Mouse (Mus musculus) stomach, postnatal 0 days (tissue): ENCODE results near the gene Col4a1. TPM values are rescaled to one million over a fixed set of nuclear protein-coding genes. Genes with fewer than 3 reads are reported as not detected.

Source experiments
- ATAC-seq: fragments of 200-750 bp; cut with Nextera tagmentation; 2 replicates; pipeline ENCODE4 v1.8.0; 2017; ENCODE audit not compliant: low FRiP score, low TSS enrichment
- DNase-seq: peaks from one replicate; pipeline ENCODE4 v3.0.0-alpha.2; 2016; ENCODE audit warnings: low spot score
- H3K27ac ChIP-seq: fragments of 300-500 bp; sonication (generic); replicated peaks from 2 replicates; pipeline ENCODE4 v1.5.1; 2014; ENCODE audit warnings: mild to moderate bottlenecking, control low read depth
- H3K27me3 ChIP-seq: fragments of 300-500 bp; sonication (generic); 2 replicates; pipeline ENCODE4 v1.6.1; 2014; ENCODE audit warnings: low read length; ENCODE audit not compliant: control insufficient read depth, insufficient read depth
- H3K36me3 ChIP-seq: fragments of 300-500 bp; sonication (generic); 2 replicates; pipeline ENCODE4 v1.6.1; 2014; ENCODE audit warnings: low read length, mixed read lengths; ENCODE audit not compliant: control insufficient read depth, insufficient read depth
- H3K4me1 ChIP-seq: fragments of 300-500 bp; sonication (generic); replicated peaks from 2 replicates; pipeline ENCODE4 v1.6.1; 2014; ENCODE audit warnings: antibody characterized with exemption; ENCODE audit not compliant: control insufficient read depth, insufficient read depth
- H3K4me2 ChIP-seq: fragments of 300-500 bp; sonication (generic); replicated peaks from 2 replicates; pipeline ENCODE4 v1.6.1; 2014; ENCODE audit warnings: low read depth, mild to moderate bottlenecking, control low read depth, moderate library complexity
- H3K4me3 ChIP-seq: fragments of 300-500 bp; sonication (generic); 2 replicates; pipeline ENCODE4 v1.5.1; 2014; ENCODE audit warnings: low read depth, low read length, control low read depth
- H3K9ac ChIP-seq: fragments of 300-500 bp; sonication (generic); 2 replicates; pipeline ENCODE4 v1.6.1; 2014; ENCODE audit warnings: mild to moderate bottlenecking, low read length, control low read depth, mixed read lengths
- H3K9me3 ChIP-seq: fragments of 300-500 bp; sonication (generic); 2 replicates; pipeline ENCODE4 v1.6.1; 2016; ENCODE audit warnings: low read length; ENCODE audit not compliant: control insufficient read depth
- CTCF ChIP-seq: IDR thresholded peaks from 2 replicates; pipeline ENCODE4 v1.5.1; 2016; ENCODE audit warnings: antibody characterized with exemption, low read depth, mild to moderate bottlenecking, moderate library complexity
- EP300 ChIP-seq: optimal IDR thresholded peaks from 2 replicates; pipeline ENCODE3; 2016; ENCODE audit warnings: antibody characterized with exemption
- WGBS: fragments of 180-500 bp; shearing (Covaris S2); extraction: QIAGEN DNeasy Blood & Tissue Kit; methylation state at CpG from one replicate; pipeline ENCODE4 v1.1.7; 2014; 5-methylcytosine and 5-hydroxymethylcytosine counted together
- polyA plus RNA-seq: library from polyadenylated mRNA; unstranded; fragments of >200 nt; fragmentation: Nextera tagmentation; extraction: Ambion mirVana; gene quantifications from 2 replicates; pipeline ENCODE4 v1.2.1, GENCODE M21; 2015

The Col4a1 gene
- polyA plus RNA-seq, 1 experiment from 2014 or later: 99.0 TPM

GRCm38 (mm10) chr8:11327298-11327697 is 14.7 kb upstream of the Col4a1 start:
- WGBS: 30% methylated on average over 4 of the region's 4 CpGs

GRCm38 (mm10) chr8:11324801-11325395 is 12.3 kb upstream of the Col4a1 start:
- Histone ChIP-seq H3K4me1 (0 out of 2 replicates have a peak, but pooled peaks cover 3% of the 10 kb centered on the region), H3K9me3 (no peaks in the 10 kb centered on the region), H3K4me2 (no peak overlapping the region), H3K9ac (no peak overlapping the region), H3K4me3 (no peak overlapping the region), H3K27me3 (no peaks in the 10 kb centered on the region), H3K36me3 (no peaks in the 10 kb centered on the region), H3K27ac (0 out of 2 replicates have a peak overlapping the region, but pooled peaks have one; percentile 5)
- no peak for ATAC-seq
- 51% methylated on average over 6 of the region's 6 CpGs for WGBS
- TF ChIP-seq CTCF: no peak
- DNase-seq: no peak

More at GRCm38 (mm10) chr8:11327298-11327697, 14.7 kb upstream of the Col4a1 start:
- H3K27me3 ChIP-seq: no peaks in the 10 kb centered on the region
- TF ChIP-seq CTCF (no peak), EP300 (peak; percentile 22)
- ATAC-seq (peak; percentile 82), DNase-seq (peak; percentile 29)
- peak overlapping the region; percentile 66; the same call in 1 of the 2 replicates for H3K27ac ChIP-seq
- peaks cover 3% of the 10 kb centered on the region; the same call in 1 of the 2 replicates for H3K4me1 ChIP-seq
- H3K36me3 ChIP-seq: no peaks in the 10 kb centered on the region
- no peak overlapping the region for H3K4me3 ChIP-seq
- no peaks in the 10 kb centered on the region for H3K9me3 ChIP-seq
- no peak overlapping the region for H3K4me2 ChIP-seq
- no peak overlapping the region for H3K9ac ChIP-seq

- ATAC-seq: no peak
- no peaks in the 10 kb centered on the region for H3K36me3 ChIP-seq
- 54% methylated on average over 1 of the region's 1 CpGs for WGBS
- H3K4me2 ChIP-seq: no peak overlapping the region
- no peak overlapping the region for H3K4me3 ChIP-seq
- no peaks in the 10 kb centered on the region for H3K27me3 ChIP-seq
- DNase-seq: no peak
- H3K27ac ChIP-seq: no peak overlapping the region
- H3K9ac ChIP-seq: no peak overlapping the region
- TF ChIP-seq CTCF: no peak
- H3K9me3 ChIP-seq: no peaks in the 10 kb centered on the region
- H3K4me1 ChIP-seq: 0 out of 2 replicates have a peak, but pooled peaks cover 3% of the 10 kb centered on the region
These were observed 11.1 kb upstream of the Col4a1 start for GRCm38 (mm10) chr8:11323681-11324080.

- TF ChIP-seq CTCF: no peak
- TF ChIP-seq EP300: no peak
- Histone ChIP-seq H3K9ac (no peak overlapping the region), H3K4me3 (no peak overlapping the region), H3K27me3 (no peaks in the 10 kb centered on the region), H3K4me1 (0 out of 2 replicates have a peak, but pooled peaks cover 3% of the 10 kb centered on the region), H3K9me3 (no peaks in the 10 kb centered on the region), H3K27ac (no peak overlapping the region), H3K4me2 (no peak overlapping the region), H3K36me3 (no peaks in the 10 kb centered on the region)
- WGBS: 78% methylated on average over 5 of the region's 5 CpGs
- no peak for ATAC-seq
- no peak for DNase-seq
These were observed 10.3 kb upstream of the Col4a1 start for GRCm38 (mm10) chr8:11322724-11323585.

- no peaks in the 10 kb centered on the region for H3K9me3 ChIP-seq
- no peak overlapping the region for H3K4me2 ChIP-seq
- no peak overlapping the region for H3K9ac ChIP-seq
- no peak overlapping the region for H3K27ac ChIP-seq
- no peak for ATAC-seq
- no peaks in the 10 kb centered on the region for H3K36me3 ChIP-seq
- H3K4me3 ChIP-seq: no peak overlapping the region
- TF ChIP-seq CTCF (no peak), EP300 (no peak)
- H3K27me3 ChIP-seq: no peaks in the 10 kb centered on the region
- no peak for DNase-seq
- H3K4me1 ChIP-seq: 0 out of 2 replicates have a peak, but pooled peaks cover 3% of the 10 kb centered on the region
- 81% methylated on average over 7 of the region's 7 CpGs for WGBS
These were observed 9.2 kb upstream of the Col4a1 start for GRCm38 (mm10) chr8:11321841-11322240.

GRCm38 (mm10) chr8:11319405-11319804 is 6.8 kb upstream of the Col4a1 start:
- H3K9me3 ChIP-seq: no peaks in the 10 kb centered on the region
- H3K27me3 ChIP-seq: no peaks in the 10 kb centered on the region
- no peak overlapping the region for H3K9ac ChIP-seq
- no peaks in the 10 kb centered on the region for H3K4me1 ChIP-seq
- no peak for TF ChIP-seq EP300
- no peak for TF ChIP-seq CTCF
- ATAC-seq (no peak), DNase-seq (no peak)
- no peak overlapping the region for H3K4me2 ChIP-seq
- WGBS: 89% methylated on average over 11 of the region's 11 CpGs
- no peak overlapping the region for H3K27ac ChIP-seq
- H3K36me3 ChIP-seq: no peaks in the 10 kb centered on the region
- no peak overlapping the region for H3K4me3 ChIP-seq
